Mouse (Mus musculus) MEL (cell line): ENCODE results near the gene Oxsr1. TPM values are rescaled to one million over a fixed set of nuclear protein-coding genes. Genes with fewer than 3 reads are reported as not detected.

Experiments
- DNase-seq: peaks from one replicate; pipeline ENCODE4 v3.0.0; 2011; ENCODE audit warnings: low read depth, low spot score
- H3K27ac ChIP-seq: 2 replicates; pipeline ENCODE4 v1.5.1; 2012; ENCODE audit warnings: low read depth, mild to moderate bottlenecking, control low read depth, low read length, moderate library complexity; ENCODE audit not compliant: control insufficient read depth
- H3K27me3 ChIP-seq, 2 experiments: fragments of 150-350 bp in 1 of 2; sonication (generic) in 1 of 2; 2 replicates each; pipeline ENCODE4 v1.6.1; 2012; ENCODE audit warnings: low read length in 2 of 2, mild to moderate bottlenecking in 2 of 2, improper control_type of control experiment in 1 of 2, moderate library complexity in 1 of 2; ENCODE audit not compliant: insufficient read depth in 2 of 2, control insufficient read depth in 1 of 2
- H3K36me3 ChIP-seq, 2 experiments: 2 replicates each; pipeline ENCODE4 v1.6.1; 2012 to 2014; ENCODE audit warnings: low read length in 2 of 2, improper control_type of control experiment in 1 of 2, inconsistent platforms in 1 of 2, mild to moderate bottlenecking in 1 of 2; ENCODE audit not compliant: insufficient read depth in 2 of 2, control insufficient read depth in 1 of 2
- H3K4me1 ChIP-seq, 2 experiments: fragments of 150-350 bp in 1 of 2; sonication (generic) in 1 of 2; 2 replicates each; pipeline ENCODE4 v1.6.1; 2012; ENCODE audit warnings: low read length in 2 of 2, improper control_type of control experiment in 1 of 2, mild to moderate bottlenecking in 1 of 2; ENCODE audit not compliant: insufficient read depth in 2 of 2, control insufficient read depth in 1 of 2
- H3K4me3 ChIP-seq, 2 experiments: fragments of 150-350 bp in 1 of 2; sonication (generic) in 1 of 2; 2 replicates each; pipeline ENCODE4 v1.5.1; 2012; ENCODE audit warnings: low read depth in 2 of 2, low read length in 2 of 2, mild to moderate bottlenecking in 2 of 2, moderate library complexity in 2 of 2, control low read depth in 1 of 2, improper control_type of control experiment in 1 of 2; ENCODE audit not compliant: control insufficient read depth in 1 of 2, insufficient read depth in 1 of 2
- H3K79me2 ChIP-seq: 2 replicates; pipeline ENCODE4 v1.6.1; 2012; ENCODE audit warnings: mild to moderate bottlenecking, low read length, moderate library complexity; ENCODE audit not compliant: control insufficient read depth, poor library complexity, insufficient read depth
- H3K9ac ChIP-seq: 2 replicates; pipeline ENCODE4 v1.6.1; 2012; ENCODE audit warnings: low read depth, mild to moderate bottlenecking, control low read depth, low read length, moderate library complexity; ENCODE audit not compliant: control insufficient read depth, poor library complexity, severe bottlenecking
- H3K9me3 ChIP-seq: fragments of 150-350 bp; sonication (generic); replicated peaks from 2 replicates; pipeline ENCODE4 v1.6.1; 2012; ENCODE audit warnings: mild to moderate bottlenecking, low read length, improper control_type of control experiment, moderate library complexity; ENCODE audit not compliant: insufficient read depth
- BHLHE40 ChIP-seq: IDR thresholded peaks from 2 replicates; pipeline ENCODE4 v1.6.1; 2012; ENCODE audit warnings: low read depth, mild to moderate bottlenecking, inconsistent platforms, low read length, improper control_type of control experiment, borderline replicate concordance
- CHD1 ChIP-seq: IDR thresholded peaks from 2 replicates; pipeline ENCODE4 v1.6.1; 2012; ENCODE audit warnings: low read depth, mild to moderate bottlenecking, inconsistent platforms, low read length, improper control_type of control experiment
- CHD2 ChIP-seq: IDR thresholded peaks from 2 replicates; pipeline ENCODE4 v1.6.1; 2011; ENCODE audit warnings: low read length, improper control_type of control experiment
- CTCF ChIP-seq, 3 experiments: IDR thresholded peaks in 2 of 3; conservative IDR thresholded peaks in 1 of 3; 2 replicates each; pipeline ENCODE4 v1.5.1; 2011 to 2012; ENCODE audit warnings: low read length in 3 of 3, low read depth in 2 of 3, mild to moderate bottlenecking in 2 of 3, improper control_type of control experiment in 1 of 3, inconsistent platforms in 1 of 3, mixed read lengths in 1 of 3, moderate library complexity in 1 of 3; ENCODE audit not compliant: control insufficient read depth in 1 of 3, insufficient read depth in 1 of 3, poor library complexity in 1 of 3, severe bottlenecking in 1 of 3
- EP300 ChIP-seq, 2 experiments: IDR thresholded peaks; 2 replicates each; pipeline ENCODE4 v1.6.1; 2011; ENCODE audit warnings: improper control_type of control experiment in 2 of 2, low read length in 2 of 2, low read depth in 1 of 2, mild to moderate bottlenecking in 1 of 2
- KAT2A ChIP-seq: conservative IDR thresholded peaks from 2 replicates; pipeline ENCODE4 v1.6.1; 2012; ENCODE audit warnings: low read depth, low read length, improper control_type of control experiment, inconsistent platforms
- MAFK ChIP-seq: IDR thresholded peaks from 2 replicates; pipeline ENCODE4 v1.6.1; 2011; ENCODE audit warnings: low read depth, mild to moderate bottlenecking, low read length, improper control_type of control experiment, borderline replicate concordance
- MAX ChIP-seq: IDR thresholded peaks from 2 replicates; pipeline ENCODE4 v1.6.1; 2011; ENCODE audit warnings: low read length, improper control_type of control experiment
- MEF2A ChIP-seq: IDR thresholded peaks from 2 replicates; pipeline ENCODE4 v1.6.1; 2014; ENCODE audit warnings: low read depth, mild to moderate bottlenecking, inconsistent platforms, low read length, improper control_type of control experiment; ENCODE audit not compliant: poor library complexity, insufficient replicate concordance, severe bottlenecking; ENCODE audit errors: extremely low read depth
- MXI1 ChIP-seq: IDR thresholded peaks from 2 replicates; pipeline ENCODE4 v1.6.1; 2011; ENCODE audit warnings: mild to moderate bottlenecking, low read depth, low read length, improper control_type of control experiment
- MYB ChIP-seq: IDR thresholded peaks from 2 replicates; pipeline ENCODE4 v1.6.1; 2011; ENCODE audit warnings: mild to moderate bottlenecking, low read depth, low read length, improper control_type of control experiment
- NELFE ChIP-seq: IDR thresholded peaks from 2 replicates; pipeline ENCODE4 v1.6.1; 2011; ENCODE audit warnings: low read depth, low read length, improper control_type of control experiment
- POLR2A ChIP-seq, 2 experiments: IDR thresholded peaks; 2 replicates each; pipeline ENCODE4 v1.6.1; 2011 to 2012; ENCODE audit warnings: low read length in 2 of 2, mild to moderate bottlenecking in 2 of 2, control low read depth in 1 of 2, improper control_type of control experiment in 1 of 2, low read depth in 1 of 2, moderate library complexity in 1 of 2; ENCODE audit not compliant: control insufficient read depth in 1 of 2, insufficient read depth in 1 of 2, poor library complexity in 1 of 2
- POLR2AphosphoS2 ChIP-seq: IDR thresholded peaks from 2 replicates; pipeline ENCODE4 v1.6.1; 2011; ENCODE audit warnings: low read length, improper control_type of control experiment
- POLR2AphosphoS5 ChIP-seq: IDR thresholded peaks from 2 replicates; pipeline ENCODE4 v1.6.1; 2012; ENCODE audit warnings: low read depth, borderline replicate concordance, mild to moderate bottlenecking, inconsistent platforms, low read length, moderate library complexity, mixed read lengths
- RAD21 ChIP-seq: IDR thresholded peaks from 2 replicates; pipeline ENCODE4 v1.6.1; 2011; ENCODE audit warnings: mild to moderate bottlenecking, low read depth, low read length, improper control_type of control experiment
- RCOR1 ChIP-seq: IDR thresholded peaks from 2 replicates; pipeline ENCODE4 v1.6.1; 2012; ENCODE audit warnings: low read depth, mild to moderate bottlenecking, inconsistent platforms, low read length, improper control_type of control experiment
- SIN3A ChIP-seq: IDR thresholded peaks from 2 replicates; pipeline ENCODE4 v1.6.1; 2012; ENCODE audit warnings: low read length, improper control_type of control experiment, inconsistent platforms
- SMC3 ChIP-seq: IDR thresholded peaks from 2 replicates; pipeline ENCODE4 v1.6.1; 2011; ENCODE audit warnings: low read depth, low read length, improper control_type of control experiment
- TCF12 ChIP-seq: IDR thresholded peaks from 2 replicates; pipeline ENCODE4 v1.6.1; 2014; ENCODE audit warnings: low read depth, mild to moderate bottlenecking, inconsistent platforms, low read length, improper control_type of control experiment, moderate library complexity
- USF1 ChIP-seq: IDR thresholded peaks from 2 replicates; pipeline ENCODE4 v1.6.1; 2014; ENCODE audit warnings: low read depth, mild to moderate bottlenecking, inconsistent platforms, low read length, improper control_type of control experiment, moderate library complexity
- USF2 ChIP-seq, 2 experiments: IDR thresholded peaks; 2 replicates each; pipeline ENCODE4 v1.6.1; 2011 to 2012; ENCODE audit warnings: improper control_type of control experiment in 2 of 2, low read length in 2 of 2, borderline replicate concordance in 1 of 2, inconsistent platforms in 1 of 2, low read depth in 1 of 2, mild to moderate bottlenecking in 1 of 2; ENCODE audit not compliant: insufficient read depth in 1 of 2
- ZC3H11A ChIP-seq: IDR thresholded peaks from 2 replicates; pipeline ENCODE4 v1.6.1; 2012; ENCODE audit warnings: low read depth, mild to moderate bottlenecking, inconsistent platforms, low read length, improper control_type of control experiment
- ZNF384 ChIP-seq: IDR thresholded peaks from 2 replicates; pipeline ENCODE4 v1.6.1; 2012; ENCODE audit warnings: low read depth, mild to moderate bottlenecking, inconsistent platforms, low read length, improper control_type of control experiment
- polyA plus RNA-seq, 2 experiments: library from polyadenylated mRNA; stranded (reverse) in 1 of 2; unstranded in 1 of 2; fragments of >175 nt in 1 of 2; fragments of >200 nt in 1 of 2; gene quantifications; 2 replicates each; pipeline versions ENCODE4 v1.2.1 to v1.2.4; 2012; ENCODE audit warnings: low replicate concordance in 2 of 2, low read depth in 1 of 2; ENCODE audit not compliant: insufficient read length in 2 of 2, insufficient read depth in 1 of 2, missing spikeins in 1 of 2
- total RNA-seq: library from RNA; depleted of rRNA; stranded (reverse); fragments of 300-350 nt; gene quantifications from 2 replicates; pipeline ENCODE4 v1.2.3, GENCODE M21; 2012

Oxsr1 gene
- total and polyA plus RNA-seq, 3 experiments: 25.6 to 304 (median 37.6) TPM

- peaks cover 0 to 11% of the 10 kb centered on the region in 2 experiments; a peak in 2 of 4 replicates for H3K36me3 ChIP-seq
- no peak for DNase-seq
- no peaks in the 10 kb centered on the region for H3K27me3 ChIP-seq
- no peaks in the 10 kb centered on the region for H3K9me3 ChIP-seq
- H3K9ac ChIP-seq: no peak overlapping the region
- H3K79me2 ChIP-seq: no peaks in the 10 kb centered on the region; the same call in 1 of the 2 replicates
- no peak overlapping the region for H3K4me3 ChIP-seq
- H3K27ac ChIP-seq: no peak overlapping the region
- H3K4me1 ChIP-seq: no peaks in the 10 kb centered on the region
- TF ChIP-seq RCOR1: no peak
- TF ChIP-seq MYB: no peak
- no peak for TF ChIP-seq CHD1
- no peak for TF ChIP-seq POLR2AphosphoS2
- no peak for TF ChIP-seq SMC3
- no peak for TF ChIP-seq USF1
- TF ChIP-seq BHLHE40: no peak
- TF ChIP-seq SIN3A: no peak
- no peak for TF ChIP-seq NELFE
- no peak for TF ChIP-seq CHD2
- no peak for TF ChIP-seq MXI1
- no peak for TF ChIP-seq KAT2A
- TF ChIP-seq TCF12: no peak
- TF ChIP-seq EP300 (IDR thresholded peaks at IDR 0.05; ENCODE audit: low read depth in 1 of 2, low read length in 2 of 2): no peak
- TF ChIP-seq MEF2A: no peak
- TF ChIP-seq POLR2AphosphoS5: no peak
- TF ChIP-seq USF2 (IDR thresholded peaks at IDR 0.05; ENCODE audit: borderline replicate concordance in 1 of 2, insufficient read depth in 1 of 2, low read depth in 1 of 2, low read length in 2 of 2): no peak
- TF ChIP-seq ZNF384: no peak
- no peak for TF ChIP-seq RAD21
Observed at GRCm38 (mm10) chr9:119298563-119298962, 23.7 kb downstream of the Oxsr1 start.

- Histone ChIP-seq H3K9ac (no peak overlapping the region), H3K36me3 (peaks cover 0 to 11% of the 10 kb centered on the region in 2 experiments; a peak in 2 of 4 replicates), H3K9me3 (no peaks in the 10 kb centered on the region), H3K27ac (no peak overlapping the region), H3K79me2 (no peaks in the 10 kb centered on the region; the same call in 1 of the 2 replicates), H3K27me3 (no peaks in the 10 kb centered on the region), H3K4me1 (no peaks in the 10 kb centered on the region), H3K4me3 (no peak overlapping the region)
- no peak for TF ChIP-seq ZNF384
- no peak for TF ChIP-seq CTCF (IDR thresholded peaks at IDR 0.05 in 2 of 3, conservative IDR thresholded peaks at IDR 0.05 in 1 of 3; ENCODE audit: control insufficient read depth in 1 of 3, insufficient read depth in 1 of 3, low read depth in 2 of 3, low read length in 3 of 3, poor library complexity in 1 of 3, severe bottlenecking in 1 of 3)
- TF ChIP-seq TCF12: no peak
- no peak for TF ChIP-seq POLR2A (IDR thresholded peaks at IDR 0.05; ENCODE audit: control insufficient read depth in 1 of 2, insufficient read depth in 1 of 2, low read depth in 1 of 2, low read length in 2 of 2, poor library complexity in 1 of 2)
- TF ChIP-seq SIN3A: no peak
- no peak for TF ChIP-seq MXI1
- TF ChIP-seq CHD2: no peak
- TF ChIP-seq RCOR1: no peak
- TF ChIP-seq CHD1: no peak
- TF ChIP-seq MAFK: no peak
- TF ChIP-seq MAX: no peak
- TF ChIP-seq BHLHE40: no peak
- no peak for TF ChIP-seq ZC3H11A
- TF ChIP-seq MYB: no peak
- TF ChIP-seq EP300 (IDR thresholded peaks at IDR 0.05; ENCODE audit: low read depth in 1 of 2, low read length in 2 of 2): no peak
- no peak for DNase-seq
Observed at GRCm38 (mm10) chr9:119297696-119298095, 24.5 kb downstream of the Oxsr1 start.
